Mouse (Mus musculus) MEL (cell line): ENCODE measurements at regions not wholly inside any gene's neighbourhood (a gene's known extent, or its start where the extent isn't known, plus 50 kb on each side); places are given as distances from the start of the nearest gene placed in this dataset.

Experiments
- CHD2 ChIP-seq: IDR thresholded peaks from 2 replicates; pipeline ENCODE4 v1.6.1; 2011; ENCODE audit warnings: low read length, improper control_type of control experiment
- CTCF ChIP-seq, 3 experiments: IDR thresholded peaks in 2 of 3; conservative IDR thresholded peaks in 1 of 3; 2 replicates each; pipeline ENCODE4 v1.5.1; 2011 to 2012; ENCODE audit warnings: low read length in 3 of 3, low read depth in 2 of 3, mild to moderate bottlenecking in 2 of 3, improper control_type of control experiment in 1 of 3, inconsistent platforms in 1 of 3, mixed read lengths in 1 of 3, moderate library complexity in 1 of 3; ENCODE audit not compliant: control insufficient read depth in 1 of 3, insufficient read depth in 1 of 3, poor library complexity in 1 of 3, severe bottlenecking in 1 of 3
- ELF1 ChIP-seq: IDR thresholded peaks from 2 replicates; pipeline ENCODE4 v1.6.1; 2014; ENCODE audit warnings: low read depth, mild to moderate bottlenecking, inconsistent platforms, low read length, improper control_type of control experiment, moderate library complexity
- EP300 ChIP-seq, 2 experiments: IDR thresholded peaks; 2 replicates each; pipeline ENCODE4 v1.6.1; 2011; ENCODE audit warnings: improper control_type of control experiment in 2 of 2, low read length in 2 of 2, low read depth in 1 of 2, mild to moderate bottlenecking in 1 of 2
- HCFC1 ChIP-seq: IDR thresholded peaks from 2 replicates; pipeline ENCODE4 v1.6.1; 2012; ENCODE audit warnings: low read depth, mild to moderate bottlenecking, inconsistent platforms, low read length, improper control_type of control experiment, moderate library complexity
- POLR2A ChIP-seq, 2 experiments: IDR thresholded peaks; 2 replicates each; pipeline ENCODE4 v1.6.1; 2011 to 2012; ENCODE audit warnings: low read length in 2 of 2, mild to moderate bottlenecking in 2 of 2, control low read depth in 1 of 2, improper control_type of control experiment in 1 of 2, low read depth in 1 of 2, moderate library complexity in 1 of 2; ENCODE audit not compliant: control insufficient read depth in 1 of 2, insufficient read depth in 1 of 2, poor library complexity in 1 of 2
- RAD21 ChIP-seq: IDR thresholded peaks from 2 replicates; pipeline ENCODE4 v1.6.1; 2011; ENCODE audit warnings: mild to moderate bottlenecking, low read depth, low read length, improper control_type of control experiment
- RCOR1 ChIP-seq: IDR thresholded peaks from 2 replicates; pipeline ENCODE4 v1.6.1; 2012; ENCODE audit warnings: low read depth, mild to moderate bottlenecking, inconsistent platforms, low read length, improper control_type of control experiment
- TAL1 ChIP-seq: IDR thresholded peaks from 2 replicates; pipeline ENCODE4 v1.6.1; 2012; ENCODE audit warnings: mild to moderate bottlenecking, inconsistent platforms, low read length, moderate library complexity, mixed read lengths
- UBTF ChIP-seq: IDR thresholded peaks from 2 replicates; pipeline ENCODE4 v1.6.1; 2012; ENCODE audit warnings: low read depth, mild to moderate bottlenecking, inconsistent platforms, low read length, improper control_type of control experiment, moderate library complexity, borderline replicate concordance; ENCODE audit not compliant: insufficient read depth
- USF1 ChIP-seq: IDR thresholded peaks from 2 replicates; pipeline ENCODE4 v1.6.1; 2014; ENCODE audit warnings: low read depth, mild to moderate bottlenecking, inconsistent platforms, low read length, improper control_type of control experiment, moderate library complexity
- ZC3H11A ChIP-seq: IDR thresholded peaks from 2 replicates; pipeline ENCODE4 v1.6.1; 2012; ENCODE audit warnings: low read depth, mild to moderate bottlenecking, inconsistent platforms, low read length, improper control_type of control experiment
- ZMIZ1 ChIP-seq: IDR thresholded peaks from 2 replicates; pipeline ENCODE4 v1.6.1; 2012; ENCODE audit warnings: low read depth, mild to moderate bottlenecking, inconsistent platforms, low read length, improper control_type of control experiment, moderate library complexity
- ZNF384 ChIP-seq: IDR thresholded peaks from 2 replicates; pipeline ENCODE4 v1.6.1; 2012; ENCODE audit warnings: low read depth, mild to moderate bottlenecking, inconsistent platforms, low read length, improper control_type of control experiment

DNA sequence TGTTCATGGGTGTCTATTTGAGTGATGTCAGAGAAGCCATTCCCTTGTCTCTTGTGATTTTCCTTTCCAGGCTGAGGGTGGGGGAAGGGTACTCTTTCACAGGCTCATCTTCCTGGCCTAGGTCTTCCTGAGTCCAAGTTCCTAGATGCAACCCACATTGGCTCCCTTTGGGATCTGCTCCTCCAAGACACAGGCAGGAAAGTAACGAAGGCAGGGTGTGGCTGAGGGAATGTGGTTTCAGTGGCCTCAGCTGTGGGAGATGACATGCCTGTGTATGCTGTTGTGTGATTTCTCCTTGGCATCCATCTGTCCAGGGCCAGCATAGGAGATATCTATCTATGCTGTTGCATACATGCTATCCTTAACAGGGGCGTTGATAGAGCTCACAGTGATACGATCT is 190.4 kb upstream of the 1700012A03Rik start:
- TF ChIP-seq EP300 (IDR thresholded peaks at IDR 0.05; ENCODE audit: low read depth in 1 of 2, low read length in 2 of 2) (no peak), TAL1 (no peak), POLR2A (IDR thresholded peaks at IDR 0.05; ENCODE audit: control insufficient read depth in 1 of 2, insufficient read depth in 1 of 2, low read depth in 1 of 2, low read length in 2 of 2, poor library complexity in 1 of 2) (no peak), UBTF (no peak), CTCF (IDR thresholded peaks at IDR 0.05 in 2 of 3, conservative IDR thresholded peaks at IDR 0.05 in 1 of 3; ENCODE audit: control insufficient read depth in 1 of 3, insufficient read depth in 1 of 3, low read depth in 2 of 3, low read length in 3 of 3, poor library complexity in 1 of 3, severe bottlenecking in 1 of 3) (no peak), ZNF384 (no peak), CHD2 (no peak), ZMIZ1 (no peak), HCFC1 (no peak), ELF1 (no peak), ZC3H11A (no peak), USF1 (no peak), RAD21 (no peak), RCOR1 (no peak)
